Mouse (Mus musculus) heart, postnatal 0 days (tissue): ENCODE data around the gene Lin54. TPM values are rescaled to one million over a fixed set of nuclear protein-coding genes. Genes with fewer than 3 reads are reported as not detected.
A peak's percentile ranks its signal among the peaks of the same experiment; 100 is the strongest.

Source experiments
- ATAC-seq: fragments of 200-750 bp; cut with Nextera tagmentation; 2 replicates; pipeline ENCODE4 v1.8.0; 2017; ENCODE audit warnings: low read depth, moderate number of reproducible peaks, moderate library complexity; ENCODE audit not compliant: insufficient read depth
- DNase-seq: peaks from one replicate; pipeline ENCODE4 v3.0.0-alpha.2; 2016; ENCODE audit warnings: low spot score
- H3K27ac ChIP-seq: fragments of 300-500 bp; sonication (generic); 2 replicates; pipeline ENCODE4 v1.5.1; 2014; ENCODE audit warnings: low read depth, mild to moderate bottlenecking
- H3K27me3 ChIP-seq: fragments of 300-500 bp; sonication (generic); 2 replicates; pipeline ENCODE4 v1.6.1; 2014; ENCODE audit warnings: low read length, mixed read lengths; ENCODE audit not compliant: control insufficient read depth, insufficient read depth
- H3K36me3 ChIP-seq: fragments of 300-500 bp; sonication (generic); replicated peaks from 2 replicates; pipeline ENCODE4 v1.6.1; 2014; ENCODE audit warnings: low read length, mixed read lengths; ENCODE audit not compliant: control insufficient read depth, insufficient read depth
- H3K4me1 ChIP-seq: fragments of 300-500 bp; sonication (generic); 2 replicates; pipeline ENCODE4 v1.6.1; 2014; ENCODE audit warnings: antibody characterized with exemption; ENCODE audit not compliant: control insufficient read depth, insufficient read depth
- H3K4me2 ChIP-seq: fragments of 300-500 bp; sonication (generic); 2 replicates; pipeline ENCODE4 v1.6.1; 2014; ENCODE audit warnings: low read depth, mild to moderate bottlenecking, low read length, moderate library complexity
- H3K4me3 ChIP-seq: fragments of 300-500 bp; sonication (generic); 2 replicates; pipeline ENCODE4 v1.5.1; 2014; ENCODE audit warnings: low read depth, low read length
- H3K9ac ChIP-seq: fragments of 300-500 bp; sonication (generic); replicated peaks from 2 replicates; pipeline ENCODE4 v1.6.1; 2014; ENCODE audit warnings: low read depth, low read length, mixed read lengths
- H3K9me3 ChIP-seq: fragments of 300-500 bp; sonication (generic); replicated peaks from 2 replicates; pipeline ENCODE4 v1.6.1; 2016; ENCODE audit warnings: low read length; ENCODE audit not compliant: control insufficient read depth
- CTCF ChIP-seq: IDR thresholded peaks from 2 replicates; pipeline ENCODE4 v1.5.1; 2016; ENCODE audit warnings: antibody characterized with exemption, control low read depth, low read depth
- EP300 ChIP-seq: IDR thresholded peaks from 2 replicates; pipeline ENCODE4 v1.6.1; 2016; ENCODE audit warnings: antibody characterized with exemption, low read depth
- WGBS: fragments of 180-500 bp; shearing (Covaris S2); extraction: QIAGEN DNeasy Blood & Tissue Kit; methylation state at CpG from one replicate; pipeline ENCODE4 v1.1.7; 2014; 5-methylcytosine and 5-hydroxymethylcytosine counted together
- polyA plus RNA-seq: library from polyadenylated mRNA; unstranded; fragments of >200 nt; fragmentation: Nextera tagmentation; extraction: Ambion mirVana; gene quantifications from 2 replicates; pipeline ENCODE4 v1.2.1, GENCODE M21; 2015
- total RNA-seq: library from RNA; depleted of rRNA; stranded (reverse); fragments of >200 nt; gene quantifications from 2 replicates; pipeline ENCODE4 v1.2.3, GENCODE M21; 2014; ENCODE audit warnings: low replicate concordance

The Lin54 gene
- total and polyA plus RNA-seq, 2 experiments from 2014 or later = 5.5 to 12.8 TPM

- no peak overlapping the region for H3K27ac ChIP-seq
- no peak for ATAC-seq
- 69% methylated on average over 2 of the region's 2 CpGs for WGBS
- no peak overlapping the region for H3K9ac ChIP-seq
- TF ChIP-seq CTCF (no peak), EP300 (no peak)
- H3K9me3 ChIP-seq = no peaks in the 10 kb centered on the region
- H3K27me3 ChIP-seq = no peaks in the 10 kb centered on the region
- no peak for DNase-seq
- no peak overlapping the region for H3K4me3 ChIP-seq
- no peak overlapping the region for H3K4me2 ChIP-seq
- peaks cover 21% of the 10 kb centered on the region for H3K4me1 ChIP-seq
- peaks cover 6% of the 10 kb centered on the region; the same call in 1 of the 2 replicates for H3K36me3 ChIP-seq
These were observed 19.8 kb upstream of the Lin54 start for GRCm38 (mm10) chr5:100520223-100520622.

GRCm38 (mm10) chr5:100519027-100519411 is 18.6 kb upstream of the Lin54 start:
- TF ChIP-seq EP300 = no peak
- no peak for TF ChIP-seq CTCF
- H3K4me1 ChIP-seq = peaks cover 21% of the 10 kb centered on the region
- ATAC-seq (no peak), DNase-seq (no peak)
- 0 out of 2 replicates have a peak, but pooled peaks cover 4% of the 10 kb centered on the region for H3K36me3 ChIP-seq
- H3K4me2 ChIP-seq = peak overlapping the region; percentile 71
- WGBS = 5% methylated on average over 5 of the region's 5 CpGs
- no peaks in the 10 kb centered on the region for H3K27me3 ChIP-seq
- no peaks in the 10 kb centered on the region for H3K9me3 ChIP-seq
- H3K9ac ChIP-seq = peak overlapping the region; percentile 85
- peak overlapping the region; percentile 82 for H3K27ac ChIP-seq
- H3K4me3 ChIP-seq = peak overlapping the region; percentile 87

- WGBS = under 1% methylated on average over 64 of the region's 64 CpGs
- ATAC-seq = peak; percentile 100
- H3K27me3 ChIP-seq = no peaks in the 10 kb centered on the region
- no peaks in the 10 kb centered on the region for H3K9me3 ChIP-seq
- H3K27ac ChIP-seq = peak within 1 kb of the TSS; percentile 82
- TF ChIP-seq CTCF (peak; percentile 28), EP300 (no peak)
- peak within 1 kb of the TSS; percentile 85 for H3K9ac ChIP-seq
- H3K36me3 ChIP-seq = 0 out of 2 replicates have a peak, but pooled peaks cover 4% of the 10 kb centered on the region
- peaks cover 21% of the 10 kb centered on the region for H3K4me1 ChIP-seq
- H3K4me3 ChIP-seq = peak within 1 kb of the TSS; percentile 87
- peak within 1 kb of the TSS; percentile 82 for H3K4me2 ChIP-seq
- DNase-seq = peak; percentile 99
These were observed 17.9 kb upstream of the Lin54 start, which contains the start of gene Cops4 for GRCm38 (mm10) chr5:100518049-100519026. Gene Cops4, plus strand, starts transcription at chr5:100518309.

- no peak overlapping the region for H3K4me2 ChIP-seq
- no peak for ATAC-seq
- no peak overlapping the region for H3K27ac ChIP-seq
- no peaks in the 10 kb centered on the region for H3K36me3 ChIP-seq
- no peak for DNase-seq
- H3K27me3 ChIP-seq = no peaks in the 10 kb centered on the region
- H3K9ac ChIP-seq = no peak overlapping the region
- no peaks in the 10 kb centered on the region for H3K9me3 ChIP-seq
- H3K4me1 ChIP-seq = peaks cover 3% of the 10 kb centered on the region
- TF ChIP-seq EP300 (no peak), CTCF (no peak)
- no peak overlapping the region for H3K4me3 ChIP-seq
These were observed 12.1 kb upstream of the Lin54 start for GRCm38 (mm10) chr5:100512576-100512975.

GRCm38 (mm10) chr5:100509247-100509646 is 8.8 kb upstream of the Lin54 start:
- DNase-seq (no peak), ATAC-seq (no peak)
- H3K9me3 ChIP-seq = no peaks in the 10 kb centered on the region
- no peak overlapping the region for H3K9ac ChIP-seq
- no peaks in the 10 kb centered on the region for H3K36me3 ChIP-seq
- no peaks in the 10 kb centered on the region for H3K27me3 ChIP-seq
- H3K4me3 ChIP-seq = no peak overlapping the region
- no peak for TF ChIP-seq EP300
- H3K4me2 ChIP-seq = no peak overlapping the region
- 53% methylated on average over 11 of the region's 11 CpGs for WGBS
- H3K4me1 ChIP-seq = no peaks in the 10 kb centered on the region
- H3K27ac ChIP-seq = no peak overlapping the region
